ENCODE assay signal across 7 mouse cellular contexts in genomic region chr6:7982958-7983645, GRCm38 (mm10).
DNase-seq lines count a peak whose midpoint lies in the region; ATAC-seq lines count a peak whose summit lies in the region.
"Not testable (repeated sequence)": the region's sequence is repeated elsewhere in the genome, so short reads cannot be mapped to it uniquely, and the experiment has no call there.

No protein-coding gene starts in this region.

- peak overlapping the region; percentile 29 for H3K4me3 ChIP-seq in embryonic facial prominence, embryonic 15.5 days (replicated peaks)
- peak overlapping the region; percentile 34 for H3K4me3 ChIP-seq in heart, embryonic 11.5 days (ENCODE audit: low read depth, low read length)
- H3K4me3 ChIP-seq in hindbrain, embryonic 15.5 days: peak overlapping the region; percentile 23
- peak overlapping the region; percentile 21 for H3K4me3 ChIP-seq in limb, embryonic 12.5 days (replicated peaks)
- peak overlapping the region; percentile 42 for H3K4me3 ChIP-seq in lung, embryonic 16.5 days (ENCODE audit: low read length)
- H3K4me3 ChIP-seq in neural tube, embryonic 14.5 days (ENCODE audit: low read depth, low read length): 0 out of 2 replicates have a peak overlapping the region, but pooled peaks have one; percentile 5

- peak overlapping the region; percentile 31 for H3K4me2 ChIP-seq in embryonic facial prominence, embryonic 15.5 days (replicated peaks)
- peak overlapping the region; percentile 59 for H3K4me2 ChIP-seq in heart, embryonic 11.5 days
- H3K4me2 ChIP-seq in hindbrain, embryonic 15.5 days: peak overlapping the region; percentile 42
- peak overlapping the region; percentile 37 for H3K4me2 ChIP-seq in limb, embryonic 12.5 days
- H3K4me2 ChIP-seq in lung, embryonic 16.5 days (ENCODE audit: low read depth, low read length): peak overlapping the region; percentile 52
- H3K4me2 ChIP-seq in neural tube, embryonic 14.5 days (ENCODE audit: low read depth, low read length): peak overlapping the region; percentile 23; the same call in 1 of the 2 replicates

- H3K9me3 ChIP-seq in embryonic facial prominence, embryonic 15.5 days (replicated peaks); heart, embryonic 11.5 days (replicated peaks; ENCODE audit: control insufficient read depth, low read length); hindbrain, embryonic 15.5 days; limb, embryonic 12.5 days; lung, embryonic 16.5 days (ENCODE audit: control insufficient read depth, low read length); neural tube, embryonic 14.5 days (ENCODE audit: control insufficient read depth, low read length): not testable (repeated sequence)

- not testable (repeated sequence) for ATAC-seq in embryonic facial prominence, embryonic 15.5 days (ENCODE audit: insufficient number of reproducible peaks, low FRiP score, low TSS enrichment, low read depth); heart, embryonic 11.5 days (replicated peaks; ENCODE audit: insufficient number of reproducible peaks, low FRiP score, low TSS enrichment); limb, embryonic 12.5 days (ENCODE audit: insufficient number of reproducible peaks, insufficient read depth, low FRiP score, low TSS enrichment, low read depth); lung, embryonic 16.5 days (ENCODE audit: low read depth); neural tube, embryonic 14.5 days (ENCODE audit: low read depth)
- ATAC-seq in hindbrain, embryonic 15.5 days (ENCODE audit: low FRiP score, low read depth): peak; percentile 59; the same call in 1 of the 2 replicates

- not testable (repeated sequence) for H3K9ac ChIP-seq in embryonic facial prominence, embryonic 15.5 days; heart, embryonic 11.5 days (ENCODE audit: low read depth, low read length); limb, embryonic 12.5 days (replicated peaks); neural tube, embryonic 14.5 days (replicated peaks; ENCODE audit: low read depth, low read length)
- 0 out of 2 replicates have a peak overlapping the region, but pooled peaks have one; percentile 19 for H3K9ac ChIP-seq in hindbrain, embryonic 15.5 days
- H3K9ac ChIP-seq in lung, embryonic 16.5 days (ENCODE audit: low read length): peak overlapping the region; percentile 35; the same call in 1 of the 2 replicates

- peak; percentile 45 for DNase-seq in brain, adult 2 months (ENCODE audit: low read depth, low spot score)

- H3K36me3 ChIP-seq in embryonic facial prominence, embryonic 15.5 days; heart, embryonic 11.5 days (ENCODE audit: control insufficient read depth, insufficient read depth, low read length); hindbrain, embryonic 15.5 days; limb, embryonic 12.5 days; lung, embryonic 16.5 days (ENCODE audit: control insufficient read depth, insufficient read depth, low read length); neural tube, embryonic 14.5 days (ENCODE audit: control insufficient read depth, insufficient read depth, low read length): not testable (repeated sequence)

- not testable (repeated sequence) for H3K27ac ChIP-seq in embryonic facial prominence, embryonic 15.5 days (replicated peaks); heart, embryonic 11.5 days (ENCODE audit: low read depth, low read length); hindbrain, embryonic 15.5 days (replicated peaks); limb, embryonic 12.5 days; lung, embryonic 16.5 days (ENCODE audit: low read length); neural tube, embryonic 14.5 days (ENCODE audit: low read depth, low read length)

- not testable (repeated sequence) for H3K27me3 ChIP-seq in embryonic facial prominence, embryonic 15.5 days; heart, embryonic 11.5 days (ENCODE audit: control insufficient read depth, insufficient read depth, low read length); hindbrain, embryonic 15.5 days; limb, embryonic 12.5 days; lung, embryonic 16.5 days (ENCODE audit: control insufficient read depth, insufficient read depth, low read depth, low read length); neural tube, embryonic 14.5 days (ENCODE audit: control insufficient read depth, insufficient read depth, low read length)

- not testable (repeated sequence) for H3K4me1 ChIP-seq in embryonic facial prominence, embryonic 15.5 days; heart, embryonic 11.5 days (ENCODE audit: control insufficient read depth, insufficient read depth, low read length); hindbrain, embryonic 15.5 days (replicated peaks); limb, embryonic 12.5 days (replicated peaks); lung, embryonic 16.5 days (replicated peaks; ENCODE audit: control insufficient read depth, insufficient read depth, low read length); neural tube, embryonic 14.5 days (ENCODE audit: control insufficient read depth, insufficient read depth, low read length)

- 59% methylated on average over 32 of the region's 32 CpGs for WGBS in embryonic facial prominence, embryonic 15.5 days
- WGBS in heart, embryonic 11.5 days (ENCODE audit: insufficient replicate concordance): 51% methylated on average over 32 of the region's 32 CpGs
- 66% methylated on average over 32 of the region's 32 CpGs for WGBS in hindbrain, embryonic 15.5 days
- WGBS in limb, embryonic 12.5 days: 64% methylated on average over 32 of the region's 32 CpGs
- WGBS in lung, embryonic 16.5 days: 57% methylated on average over 32 of the region's 32 CpGs
- WGBS in neural tube, embryonic 14.5 days: 64% methylated on average over 32 of the region's 32 CpGs
